Mouse (Mus musculus) G1E (cell line): Measurements from ENCODE around the gene Tas2r143. TPM values are rescaled to one million over a fixed set of nuclear protein-coding genes. Genes with fewer than 3 reads are reported as not detected.

Experiments used
- ATAC-seq: 2 replicates; pipeline ENCODE4 v1.8.0; 2016; ENCODE audit warnings: mild to moderate bottlenecking; ENCODE audit not compliant: insufficient number of reproducible peaks, poor library complexity, low FRiP score, severe bottlenecking; ENCODE audit errors: extremely low read depth
- DNase-seq: peaks from one replicate; pipeline ENCODE4 v3.0.0; 2012; ENCODE audit warnings: low spot score
- H3K27me3 ChIP-seq: 2 replicates; pipeline ENCODE4 v1.6.1; 2012; ENCODE audit warnings: mild to moderate bottlenecking, low read length, inconsistent platforms; ENCODE audit not compliant: insufficient read depth
- H3K36me3 ChIP-seq: replicated peaks from 2 replicates; pipeline ENCODE3; 2012; ENCODE audit warnings: mild to moderate bottlenecking, inconsistent platforms
- H3K4me1 ChIP-seq: 2 replicates; pipeline ENCODE4 v1.6.1; 2012; ENCODE audit warnings: low read depth, low read length, inconsistent platforms, mixed read lengths; ENCODE audit not compliant: insufficient read depth
- H3K4me3 ChIP-seq: 2 replicates; pipeline ENCODE4 v1.5.1; 2012; ENCODE audit warnings: low read depth, mild to moderate bottlenecking, inconsistent platforms, low read length, moderate library complexity, mixed read lengths
- H3K9me3 ChIP-seq: replicated peaks from 2 replicates; pipeline ENCODE4 v1.6.1; 2012; ENCODE audit warnings: inconsistent platforms
- CTCF ChIP-seq: IDR thresholded peaks from 2 replicates; pipeline ENCODE4 v1.5.1; 2012; ENCODE audit warnings: low read depth, low read length, inconsistent platforms, mixed read lengths
- GATA1 ChIP-seq: IDR thresholded peaks from 2 replicates; pipeline ENCODE4 v1.6.1; 2012; ENCODE audit warnings: borderline replicate concordance, low read length, inconsistent platforms, mixed read lengths
- GATA2 ChIP-seq: IDR thresholded peaks from 2 replicates; pipeline ENCODE4 v1.6.1; 2012; ENCODE audit warnings: low read depth, low read length, inconsistent platforms, borderline replicate concordance
- POLR2AphosphoS5 ChIP-seq: IDR thresholded peaks from 2 replicates; pipeline ENCODE4 v1.6.1; 2012; ENCODE audit warnings: low read depth, low read length, inconsistent platforms; ENCODE audit not compliant: insufficient replicate concordance
- TAL1 ChIP-seq: conservative IDR thresholded peaks from 2 replicates; pipeline ENCODE4 v1.6.1; 2012; ENCODE audit warnings: low read depth, low read length, inconsistent platforms, mixed read lengths
- polyA plus RNA-seq: library from polyadenylated mRNA; stranded (reverse); fragments of >175 nt; gene quantifications from 2 replicates; pipeline ENCODE4 v1.2.3, GENCODE M21; 2012
- total RNA-seq, 2 experiments: library from RNA; stranded (forward) in 1 of 2; stranded (reverse) in 1 of 2; fragments of 200-1000 nt in 1 of 2; fragments of >200 nt in 1 of 2; fragmentation: Nextera tagmentation in 1 of 2; gene quantifications; 2 replicates each; pipeline ENCODE4 v1.2.3; 2014 to 2017

Tas2r143 gene
- total and polyA plus RNA-seq, 3 experiments = 0.22 TPM; not detected in 2

DNA sequence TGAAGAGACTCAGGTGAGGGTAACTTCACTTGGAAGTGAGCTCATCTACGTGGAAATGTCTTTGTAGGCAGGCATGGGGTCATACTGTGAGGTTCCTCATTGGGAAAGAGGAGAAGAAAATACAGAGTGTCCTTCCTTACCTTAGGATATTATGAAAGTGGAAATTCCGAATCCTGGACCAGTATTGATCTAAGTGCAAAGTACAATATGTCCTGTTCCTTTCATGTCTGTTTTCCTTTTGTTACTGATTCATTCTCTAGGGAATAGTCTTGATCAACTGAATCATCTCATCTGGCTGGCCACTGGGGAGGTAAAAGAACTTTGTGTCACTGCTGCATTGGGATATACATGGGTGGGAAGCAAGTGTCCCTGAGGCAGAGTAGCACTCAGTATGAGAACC lies 35.5 kb downstream of the Tas2r143 start:
- no peak for TF ChIP-seq GATA2
- TF ChIP-seq GATA1 = no peak
- TF ChIP-seq POLR2AphosphoS5 = no peak
- TF ChIP-seq CTCF = no peak
- TF ChIP-seq TAL1 = no peak
- DNase-seq = no peak
- Histone ChIP-seq H3K4me1 (no peaks in the 10 kb centered on the region), H3K27me3 (no peaks in the 10 kb centered on the region), H3K9me3 (no peaks in the 10 kb centered on the region), H3K4me3 (no peak overlapping the region), H3K36me3 (no peaks in the 10 kb centered on the region)
- ATAC-seq = no peak

DNA sequence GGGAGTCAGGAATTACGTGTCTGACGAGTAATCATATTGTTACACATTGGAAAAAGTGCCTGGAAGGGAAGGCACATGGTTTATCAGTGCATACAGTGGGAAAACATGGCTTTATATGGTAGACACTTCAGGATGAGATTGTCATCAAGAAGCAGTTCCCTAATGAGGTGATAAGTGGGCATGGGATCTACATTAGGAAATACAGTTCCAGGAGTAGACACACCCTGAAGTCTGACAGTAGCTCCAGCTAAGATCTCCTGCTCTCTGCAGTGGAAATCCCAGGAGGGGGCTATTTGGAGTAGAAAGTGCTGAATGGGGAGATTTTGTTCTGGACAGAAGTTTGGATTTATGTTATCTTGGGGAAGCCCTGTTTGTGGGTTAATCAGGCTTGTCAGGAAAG lies 41.4 kb downstream of the Tas2r143 start:
- H3K36me3 ChIP-seq = no peaks in the 10 kb centered on the region
- H3K27me3 ChIP-seq = no peaks in the 10 kb centered on the region
- TF ChIP-seq POLR2AphosphoS5 (no peak), CTCF (no peak), TAL1 (no peak), GATA2 (no peak), GATA1 (no peak)
- ATAC-seq (no peak), DNase-seq (no peak)
- H3K9me3 ChIP-seq = no peaks in the 10 kb centered on the region
- no peaks in the 10 kb centered on the region for H3K4me1 ChIP-seq
- no peak overlapping the region for H3K4me3 ChIP-seq

DNA sequence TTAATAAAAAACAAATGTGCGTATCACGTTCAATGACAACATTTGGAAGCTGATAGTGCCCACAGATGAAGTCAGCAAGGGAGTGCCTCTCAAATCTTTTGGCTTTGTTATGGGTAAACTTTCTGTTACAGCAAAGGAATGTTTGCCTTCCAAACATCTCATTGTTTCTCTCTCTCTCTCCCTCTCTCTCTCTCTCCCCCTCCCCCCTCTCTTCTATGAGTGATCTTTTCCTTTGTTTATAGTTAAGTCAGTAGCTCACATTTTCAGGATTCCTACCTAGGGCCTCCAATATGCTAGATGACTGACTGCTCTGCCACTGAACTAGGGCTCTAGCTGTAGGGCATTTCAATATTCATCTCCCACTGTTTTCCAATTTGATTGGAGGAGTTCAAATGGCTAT lies 44.5 kb downstream of the Tas2r143 start:
- ATAC-seq = no peak

DNA sequence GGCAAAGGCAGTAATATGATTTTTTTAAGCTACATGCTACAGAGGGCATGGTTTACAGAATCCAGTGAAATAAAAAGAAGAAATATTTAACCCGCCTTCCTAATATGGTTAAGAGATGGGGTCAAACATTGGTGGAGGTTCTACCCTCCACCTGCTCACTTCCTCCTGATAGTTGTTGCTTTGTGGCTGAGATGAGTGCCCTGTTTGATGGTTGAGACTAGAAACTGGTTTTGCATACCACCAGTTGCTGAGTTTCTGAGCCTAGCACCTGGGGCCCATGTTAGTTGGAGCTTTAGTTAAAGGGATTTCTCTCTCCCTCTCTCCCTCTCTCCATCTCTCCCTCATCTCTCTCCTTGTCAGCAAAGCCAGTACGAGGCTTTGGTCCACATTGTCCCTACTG lies 47.3 kb downstream of the Tas2r143 start:
- peaks cover 6% of the 10 kb centered on the region; the same call in 1 of the 2 replicates for H3K27me3 ChIP-seq
- H3K4me3 ChIP-seq = no peak overlapping the region
- DNase-seq (no peak), ATAC-seq (no peak)
- no peaks in the 10 kb centered on the region for H3K4me1 ChIP-seq
- H3K9me3 ChIP-seq = no peaks in the 10 kb centered on the region
- no peaks in the 10 kb centered on the region for H3K36me3 ChIP-seq
- TF ChIP-seq TAL1 = no peak
- TF ChIP-seq POLR2AphosphoS5 = no peak
- no peak for TF ChIP-seq GATA1
- TF ChIP-seq GATA2 = no peak
- no peak for TF ChIP-seq CTCF

More for the DNA sequence above, 44.5 kb downstream of the Tas2r143 start:
- no peak overlapping the region for H3K4me3 ChIP-seq
- H3K9me3 ChIP-seq = no peaks in the 10 kb centered on the region
- H3K36me3 ChIP-seq = no peaks in the 10 kb centered on the region
- DNase-seq = no peak
- peaks cover 6% of the 10 kb centered on the region; the same call in 1 of the 2 replicates for H3K27me3 ChIP-seq
- TF ChIP-seq TAL1 (no peak), GATA2 (no peak), CTCF (no peak), GATA1 (no peak), POLR2AphosphoS5 (no peak)
- no peaks in the 10 kb centered on the region for H3K4me1 ChIP-seq

Other genes with a start within 250 kb of the Tas2r143 start
- not detected in 2 replicates for gene Tas2r144, start 184.9 kb upstream of the Tas2r143 start, total RNA-seq (2014; fragmentation: Nextera tagmentation)
- 0.16 TPM in 1 of 2 replicates, not detected in the other for gene Tas2r144, start 184.9 kb upstream of the Tas2r143 start, total RNA-seq (2017)
- not detected in 2 replicates for gene Tas2r144, start 184.9 kb upstream of the Tas2r143 start, polyA plus RNA-seq
- gene Gstk1, start 154.3 kb upstream of the Tas2r143 start, total RNA-seq (2014; fragmentation: Nextera tagmentation) = 0.83 TPM in 1 of 2 replicates, not detected in the other
- gene Gstk1, start 154.3 kb upstream of the Tas2r143 start, total RNA-seq (2017) = 0.55 and 0.99 TPM in 2 replicates
- not detected in 2 replicates for gene Gstk1, start 154.3 kb upstream of the Tas2r143 start, polyA plus RNA-seq
- gene Tmem139, start 138.3 kb upstream of the Tas2r143 start, total RNA-seq (2014; fragmentation: Nextera tagmentation) = not detected in 2 replicates
- 0.11 TPM in 1 of 2 replicates, not detected in the other for gene Tmem139, start 138.3 kb upstream of the Tas2r143 start, total RNA-seq (2017)
- gene Tmem139, start 138.3 kb upstream of the Tas2r143 start, polyA plus RNA-seq = not detected in 2 replicates
- 76.7 and 91.2 TPM in 2 replicates for gene Casp2, start 135.3 kb upstream of the Tas2r143 start, total RNA-seq (2014; fragmentation: Nextera tagmentation)
- 64.4 and 66.5 TPM in 2 replicates for gene Casp2, start 135.3 kb upstream of the Tas2r143 start, total RNA-seq (2017)
- 8.2 and 9.2 TPM in 2 replicates for gene Casp2, start 135.3 kb upstream of the Tas2r143 start, polyA plus RNA-seq
- 0.24 and 0.45 TPM in 2 replicates for gene Clcn1, start 113.6 kb upstream of the Tas2r143 start, total RNA-seq (2014; fragmentation: Nextera tagmentation)
- 0.06 and 0.11 TPM in 2 replicates for gene Clcn1, start 113.6 kb upstream of the Tas2r143 start, total RNA-seq (2017)
- gene Clcn1, start 113.6 kb upstream of the Tas2r143 start, polyA plus RNA-seq = not detected in 2 replicates
- not detected in 2 replicates for gene Fam131b, start 75.6 kb upstream of the Tas2r143 start, total RNA-seq (2014; fragmentation: Nextera tagmentation)
- 0.05 TPM in 1 of 2 replicates, not detected in the other for gene Fam131b, start 75.6 kb upstream of the Tas2r143 start, total RNA-seq (2017)
- 0.01 TPM in 1 of 2 replicates, not detected in the other for gene Fam131b, start 75.6 kb upstream of the Tas2r143 start, polyA plus RNA-seq
- 70.2 and 70.3 TPM in 2 replicates for gene Zyx, start 50.6 kb upstream of the Tas2r143 start, total RNA-seq (2014; fragmentation: Nextera tagmentation)
- 14.8 and 19.1 TPM in 2 replicates for gene Zyx, start 50.6 kb upstream of the Tas2r143 start, total RNA-seq (2017)
- gene Zyx, start 50.6 kb upstream of the Tas2r143 start, polyA plus RNA-seq = 319 and 320 TPM in 2 replicates
- gene Epha1, start 27.0 kb upstream of the Tas2r143 start, total RNA-seq (2014; fragmentation: Nextera tagmentation) = not detected in 2 replicates
- 0.23 TPM in 1 of 2 replicates, not detected in the other for gene Epha1, start 27.0 kb upstream of the Tas2r143 start, total RNA-seq (2017)
- gene Epha1, start 27.0 kb upstream of the Tas2r143 start, polyA plus RNA-seq = not detected in 2 replicates
- not detected in 2 replicates for gene Tas2r135, start 5.2 kb downstream of the Tas2r143 start, total RNA-seq (2014; fragmentation: Nextera tagmentation)
- 0.27 TPM in 1 of 2 replicates, not detected in the other for gene Tas2r135, start 5.2 kb downstream of the Tas2r143 start, total RNA-seq (2017)
- gene Tas2r135, start 5.2 kb downstream of the Tas2r143 start, polyA plus RNA-seq = not detected in 2 replicates
- gene Tas2r126, start 34.3 kb downstream of the Tas2r143 start, total RNA-seq (2014; fragmentation: Nextera tagmentation) = not detected in 2 replicates
- not detected in 2 replicates for gene Tas2r126, start 34.3 kb downstream of the Tas2r143 start, total RNA-seq (2017)
- not detected in 2 replicates for gene Tas2r126, start 34.3 kb downstream of the Tas2r143 start, polyA plus RNA-seq
- gene Olfr458, start 65.0 kb downstream of the Tas2r143 start, total RNA-seq (2014; fragmentation: Nextera tagmentation) = not detected in 2 replicates
- 0.05 and 0.17 TPM in 2 replicates for gene Olfr458, start 65.0 kb downstream of the Tas2r143 start, total RNA-seq (2017)
- not detected in 2 replicates for gene Olfr458, start 65.0 kb downstream of the Tas2r143 start, polyA plus RNA-seq
- gene Olfr457, start 76.1 kb downstream of the Tas2r143 start, total RNA-seq (2014; fragmentation: Nextera tagmentation) = not detected in 2 replicates
- 0.11 TPM in 1 of 2 replicates, not detected in the other for gene Olfr457, start 76.1 kb downstream of the Tas2r143 start, total RNA-seq (2017)
- not detected in 2 replicates for gene Olfr457, start 76.1 kb downstream of the Tas2r143 start, polyA plus RNA-seq
- gene Olfr456, start 87.0 kb downstream of the Tas2r143 start, total RNA-seq (2014; fragmentation: Nextera tagmentation) = not detected in 2 replicates
- not detected in 2 replicates for gene Olfr456, start 87.0 kb downstream of the Tas2r143 start, total RNA-seq (2017)
- not detected in 2 replicates for gene Olfr456, start 87.0 kb downstream of the Tas2r143 start, polyA plus RNA-seq
- not detected in 2 replicates for gene Olfr455, start 147.3 kb downstream of the Tas2r143 start, total RNA-seq (2014; fragmentation: Nextera tagmentation)
- not detected in 2 replicates for gene Olfr455, start 147.3 kb downstream of the Tas2r143 start, total RNA-seq (2017)
- gene Olfr455, start 147.3 kb downstream of the Tas2r143 start, polyA plus RNA-seq = not detected in 2 replicates
- gene Tcaf3, start 197.5 kb downstream of the Tas2r143 start, total RNA-seq (2014; fragmentation: Nextera tagmentation) = not detected in 2 replicates
- 0.16 and 0.46 TPM in 2 replicates for gene Tcaf3, start 197.5 kb downstream of the Tas2r143 start, total RNA-seq (2017)
- not detected in 2 replicates for gene Tcaf3, start 197.5 kb downstream of the Tas2r143 start, polyA plus RNA-seq
- not detected in 2 replicates for gene Tcaf2, start 245.0 kb downstream of the Tas2r143 start, total RNA-seq (2014; fragmentation: Nextera tagmentation)
- 0.11 TPM in 1 of 2 replicates, not detected in the other for gene Tcaf2, start 245.0 kb downstream of the Tas2r143 start, total RNA-seq (2017)
- not detected in 2 replicates for gene Tcaf2, start 245.0 kb downstream of the Tas2r143 start, polyA plus RNA-seq